Mouse (Mus musculus) B cell, adult 67 days (primary cell): ENCODE measurements around the gene Stra6. TPM values are rescaled to one million over a fixed set of nuclear protein-coding genes. Genes with fewer than 3 reads are reported as not detected.

Source experiments
- total RNA-seq, 2 experiments: library from RNA; stranded (reverse); gene quantifications; 4 replicates each; pipeline ENCODE4 v1.2.4; 2023

Stra6 gene
- not detected for total RNA-seq

GRCm38 (mm10) chr9:58063531-58063930, at the start of gene Stra6:
Gene Stra6 (plus strand): TSS chr9:58063788.

GRCm38 (mm10) chr9:58118671-58119070, 55.1 kb downstream of the Stra6 start, which contains the start of gene Ccdc33:
Gene Ccdc33 (minus strand): TSS chr9:58118823.

Other genes with a start within 250 kb of the Stra6 start
- 100 to 1,000 TPM; 100 to 106 TPM for gene Arid3b, start 227.0 kb upstream of the Stra6 start, total RNA-seq
- 10 to 100 TPM; 79.4 to 91.2 TPM for gene Ubl7, start 152.8 kb upstream of the Stra6 start, total RNA-seq
- 10 to 100 TPM; 38.9 to 41.6 TPM for gene Sema7a, start 123.7 kb upstream of the Stra6 start, total RNA-seq
- under 1 TPM in 1 of 2 experiments, not detected in 1; 0.75 TPM for gene Cyp11a1, start 57.4 kb upstream of the Stra6 start, total RNA-seq
- not detected for gene Ccdc33, start 55.0 kb downstream of the Stra6 start, total RNA-seq
- not detected for gene Islr, start 140.5 kb downstream of the Stra6 start, total RNA-seq
- 1 to 10 TPM; 6.3 to 8.5 TPM for gene Islr2, start 140.5 kb downstream of the Stra6 start, total RNA-seq
- 100 to 1,000 TPM; 378 to 447 TPM for gene Pml, start 186.0 kb downstream of the Stra6 start, total RNA-seq
- 100 to 1,000 TPM in 1 of 2 experiments, 10 to 100 TPM in 1; 74.9 to 103 TPM for gene Stoml1, start 189.4 kb downstream of the Stra6 start, total RNA-seq
- under 1 TPM in 1 of 2 experiments, not detected in 1; 0.15 TPM for gene Loxl1, start 249.4 kb downstream of the Stra6 start, total RNA-seq